Mouse (Mus musculus) C2C12 (cell line): ENCODE results near the gene Nln.

Source experiments
- CTCF ChIP-seq: IDR thresholded peaks from one replicate; pipeline ENCODE4 v1.5.1; 2011; ENCODE audit not compliant: control insufficient read depth, insufficient read depth, insufficient read length
- FOSL1 ChIP-seq: IDR thresholded peaks from one replicate; pipeline ENCODE4 v1.8.0; 2011; ENCODE audit warnings: mild to moderate bottlenecking, low read length; ENCODE audit not compliant: poor library complexity, insufficient read depth, severe bottlenecking
- MYOD1 ChIP-seq: IDR thresholded peaks from one replicate; pipeline ENCODE4 v1.6.1; 2011; ENCODE audit warnings: low read depth; ENCODE audit not compliant: control insufficient read depth, insufficient read length
- USF1 ChIP-seq: IDR thresholded peaks from one replicate; pipeline ENCODE4 v1.6.1; 2011; ENCODE audit warnings: low read depth, mild to moderate bottlenecking, control low read depth, moderate library complexity

- TF ChIP-seq USF1 (no peak), CTCF (no peak), FOSL1 (no peak), MYOD1 (no peak)
Observed at GRCm38 (mm10) chr13:104023356-104023911, 86.0 kb downstream of the Nln start.
